Mouse (Mus musculus) ES-Bruce4 (cell line): ENCODE results near the gene Ksr1.

Source experiments
- CTCF ChIP-seq: IDR thresholded peaks from one replicate; pipeline ENCODE4 v1.8.1; 2011; ENCODE audit warnings: low read depth, low read length
- EP300 ChIP-seq: IDR thresholded peaks from 2 replicates; pipeline ENCODE4 v1.6.1; 2011; ENCODE audit warnings: low read depth, low read length; ENCODE audit not compliant: insufficient read depth

DNA sequence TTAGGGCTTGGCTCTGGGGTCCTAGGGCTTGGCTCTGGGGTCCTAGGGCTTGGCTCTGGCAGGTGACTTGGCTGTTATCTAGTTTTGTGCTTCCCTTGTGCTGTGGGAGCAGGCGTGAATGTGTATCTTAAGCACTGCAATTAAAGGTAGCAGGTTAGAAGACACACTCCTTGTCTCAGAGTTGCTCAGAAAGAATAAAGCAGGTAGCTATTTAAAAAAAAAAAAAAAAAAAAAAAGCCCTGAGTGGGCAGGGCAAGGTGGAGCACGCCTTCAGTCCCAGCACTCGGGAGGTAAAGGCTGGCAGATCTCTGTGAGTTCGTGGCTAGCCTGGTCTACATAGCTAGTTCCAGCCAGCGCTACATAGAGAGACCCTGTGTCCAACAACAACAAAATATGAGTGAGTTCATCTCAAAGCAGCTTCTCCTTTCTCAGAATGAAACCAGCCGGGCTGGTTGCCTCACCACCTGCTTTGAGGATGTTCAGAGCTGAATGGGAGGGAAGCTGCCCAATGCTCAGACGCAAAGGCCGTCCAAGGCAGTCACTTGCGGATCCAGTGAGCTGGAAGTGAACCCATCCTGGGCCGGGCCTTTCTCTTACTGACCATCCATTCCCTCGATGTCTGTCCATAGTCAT, 6.2 kb downstream of the Ksr1 start:
- no peak for TF ChIP-seq EP300
- TF ChIP-seq CTCF, result no peak
